Mouse (Mus musculus) urinary bladder, postnatal 10 days (tissue): ENCODE results near the gene Prdm5.

Source experiments
- DNase-seq: peaks from one replicate; pipeline ENCODE4 v3.0.0; 2022; ENCODE audit warnings: low spot score

The Prdm5 gene

GRCm38 (mm10) chr6:65831443-65831842, 52.7 kb downstream of the Prdm5 start:
- DNase-seq = no peak

GRCm38 (mm10) chr6:65834013-65834412, 55.2 kb downstream of the Prdm5 start:
- DNase-seq = no peak

GRCm38 (mm10) chr6:65842579-65842978, 63.8 kb downstream of the Prdm5 start:
- no peak for DNase-seq

GRCm38 (mm10) chr6:65849127-65849526, 70.3 kb downstream of the Prdm5 start:
- no peak for DNase-seq

- DNase-seq = no peak
These were observed 70.9 kb downstream of the Prdm5 start for GRCm38 (mm10) chr6:65849687-65850086.

- no peak for DNase-seq
These were observed 71.4 kb downstream of the Prdm5 start for GRCm38 (mm10) chr6:65850221-65850620.

GRCm38 (mm10) chr6:65854020-65854419, 75.2 kb downstream of the Prdm5 start:
- DNase-seq = no peak

GRCm38 (mm10) chr6:65854585-65854984, 75.8 kb downstream of the Prdm5 start:
- no peak for DNase-seq

GRCm38 (mm10) chr6:65860609-65861008, 81.8 kb downstream of the Prdm5 start:
- DNase-seq = no peak

- DNase-seq = no peak
These were observed 84.0 kb downstream of the Prdm5 start for GRCm38 (mm10) chr6:65862836-65863235.

GRCm38 (mm10) chr6:65864233-65864632, 85.4 kb downstream of the Prdm5 start:
- DNase-seq = no peak

- DNase-seq = no peak
These were observed 86.1 kb downstream of the Prdm5 start for GRCm38 (mm10) chr6:65864919-65865318.

GRCm38 (mm10) chr6:65865861-65866260, 87.1 kb downstream of the Prdm5 start:
- DNase-seq = no peak

GRCm38 (mm10) chr6:65871754-65872278, 93.0 kb downstream of the Prdm5 start:
- no peak for DNase-seq

GRCm38 (mm10) chr6:65878300-65878699, 99.5 kb downstream of the Prdm5 start:
- no peak for DNase-seq

- DNase-seq = no peak
These were observed 110.0 kb downstream of the Prdm5 start for GRCm38 (mm10) chr6:65888835-65889234.

- DNase-seq = no peak
These were observed 113.4 kb downstream of the Prdm5 start for GRCm38 (mm10) chr6:65892045-65892660.

- DNase-seq = no peak
These were observed 127.9 kb downstream of the Prdm5 start for GRCm38 (mm10) chr6:65906657-65907182.

GRCm38 (mm10) chr6:65915421-65915820, 136.6 kb downstream of the Prdm5 start:
- no peak for DNase-seq

- DNase-seq = no peak
These were observed 142.9 kb downstream of the Prdm5 start for GRCm38 (mm10) chr6:65921703-65922102.

GRCm38 (mm10) chr6:65923501-65924084, 144.8 kb downstream of the Prdm5 start:
- DNase-seq = no peak

- DNase-seq = no peak
These were observed 147.0 kb downstream of the Prdm5 start for GRCm38 (mm10) chr6:65925737-65926333.

- DNase-seq = no peak
These were observed 151.7 kb downstream of the Prdm5 start for GRCm38 (mm10) chr6:65930523-65930922.
